Mouse (Mus musculus) kidney, postnatal 14 days (tissue): ENCODE measurements around the gene Muc13.

Experiments used
- DNase-seq: peaks from one replicate; pipeline ENCODE4 v3.0.0; 2022; ENCODE audit warnings: mixed read lengths

Gene Muc13

GRCm38 (mm10) chr16:33770778-33771454 is 22.9 kb upstream of the Muc13 start:
- no peak for DNase-seq

GRCm38 (mm10) chr16:33772809-33773208 is 21.0 kb upstream of the Muc13 start:
- DNase-seq = no peak

GRCm38 (mm10) chr16:33774972-33775371 is 18.9 kb upstream of the Muc13 start:
- no peak for DNase-seq

GRCm38 (mm10) chr16:33775733-33776335 is 18.0 kb upstream of the Muc13 start:
- no peak for DNase-seq

GRCm38 (mm10) chr16:33776766-33777529 is 16.9 kb upstream of the Muc13 start:
- no peak for DNase-seq

GRCm38 (mm10) chr16:33777607-33778006 is 16.2 kb upstream of the Muc13 start:
- no peak for DNase-seq

GRCm38 (mm10) chr16:33781789-33782728 is 11.8 kb upstream of the Muc13 start:
- DNase-seq = no peak

- no peak for DNase-seq
These were observed 11.1 kb upstream of the Muc13 start for GRCm38 (mm10) chr16:33782729-33783091.

- DNase-seq = no peak
These were observed 9.3 kb upstream of the Muc13 start for GRCm38 (mm10) chr16:33784547-33784946.

- DNase-seq = no peak
These were observed 8.6 kb upstream of the Muc13 start for GRCm38 (mm10) chr16:33785092-33785704.

GRCm38 (mm10) chr16:33786657-33787390 is 7.0 kb upstream of the Muc13 start:
- DNase-seq = no peak

GRCm38 (mm10) chr16:33795106-33795505 is 1.3 kb downstream of the Muc13 start:
- DNase-seq = no peak

- no peak for DNase-seq
These were observed 2.0 kb downstream of the Muc13 start for GRCm38 (mm10) chr16:33795887-33796286.

GRCm38 (mm10) chr16:33796756-33797155 is 2.9 kb downstream of the Muc13 start:
- DNase-seq = no peak

GRCm38 (mm10) chr16:33797860-33798259 is 4.0 kb downstream of the Muc13 start:
- peak; percentile 66 for DNase-seq

- no peak for DNase-seq
These were observed 16.2 kb downstream of the Muc13 start for GRCm38 (mm10) chr16:33810002-33810401.

GRCm38 (mm10) chr16:33818413-33819165 is 24.8 kb downstream of the Muc13 start:
- DNase-seq = no peak

- peak; percentile 89 for DNase-seq
These were observed 26.7 kb downstream of the Muc13 start for GRCm38 (mm10) chr16:33820269-33821178.

GRCm38 (mm10) chr16:33824603-33825002 is 30.8 kb downstream of the Muc13 start:
- no peak for DNase-seq

- DNase-seq = no peak
These were observed 34.7 kb downstream of the Muc13 start for GRCm38 (mm10) chr16:33828496-33828895.
